ENCODE assay signal across 8 mouse cellular contexts in the genomic region with DNA sequence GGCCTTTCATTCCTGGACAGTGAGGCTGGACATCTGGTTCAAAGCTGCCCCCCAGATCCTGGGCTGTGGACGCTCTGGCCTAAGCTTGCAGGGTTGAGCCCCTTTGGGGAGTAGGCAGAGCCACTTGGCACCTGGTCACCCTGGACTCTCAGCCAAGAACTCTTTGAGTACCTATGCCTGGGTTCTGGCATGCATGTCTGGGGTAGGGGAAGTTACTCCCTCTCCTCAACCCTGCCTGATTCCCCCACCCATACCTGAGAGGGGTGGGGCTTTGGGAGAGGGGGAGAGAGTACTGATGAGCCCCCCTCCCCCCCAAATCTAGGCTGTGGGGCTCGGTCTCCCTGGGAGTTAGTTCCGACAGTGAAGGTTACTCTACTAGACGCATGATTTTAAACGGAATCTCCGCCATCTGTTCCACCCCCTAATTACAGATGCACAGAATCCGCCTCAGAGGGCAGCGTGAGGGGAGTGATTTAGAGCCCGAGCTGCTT. TPM values are rescaled to one million over a fixed set of nuclear protein-coding genes. Genes with fewer than 3 reads are reported as not detected.
DNase-seq lines count a peak whose midpoint lies in the region; ATAC-seq and TF ChIP-seq lines count a peak whose summit lies in the region.

No protein-coding gene starts in this region.

- peak overlapping the region; percentile 10; the same call in 1 of the 2 replicates for H3K4me2 ChIP-seq in lung, embryonic 14.5 days
- H3K4me2 ChIP-seq in forebrain, embryonic 16.5 days (ENCODE audit: low read length), result peak overlapping the region; percentile 48
- H3K4me2 ChIP-seq in stomach, embryonic 14.5 days (replicated peaks; ENCODE audit: low read depth, low read length), result 0 out of 2 replicates have a peak overlapping the region, but pooled peaks have one; percentile 1

- H3K27me3 ChIP-seq in lung, embryonic 14.5 days (ENCODE audit: insufficient read depth, low read length), result no peaks in the 10 kb centered on the region
- H3K27me3 ChIP-seq in forebrain, embryonic 16.5 days (replicated peaks; ENCODE audit: control insufficient read depth, insufficient read depth, low read length), result no peaks in the 10 kb centered on the region
- H3K27me3 ChIP-seq in stomach, embryonic 14.5 days (ENCODE audit: control insufficient read depth, insufficient read depth, low read length), result no peaks in the 10 kb centered on the region

- no peak for DNase-seq in lung, embryonic 14.5 days
- DNase-seq in lung, postnatal 25 days (ENCODE audit: low spot score), result no peak
- DNase-seq in kidney, postnatal 4 days, result peak; percentile 46 to 61
- DNase-seq in frontal cortex, postnatal 14 days (ENCODE audit: low spot score in 2 of 2), result no peak
- no peak for DNase-seq in frontal cortex, postnatal 10 days (ENCODE audit: low spot score in 2 of 2)
- no peak for DNase-seq in urinary bladder, postnatal 4 days (ENCODE audit: low spot score in 2 of 2)

- H3K9ac ChIP-seq in lung, embryonic 14.5 days, result peak overlapping the region; percentile 16; the same call in 1 of the 2 replicates
- no peak overlapping the region for H3K9ac ChIP-seq in forebrain, embryonic 16.5 days (replicated peaks; ENCODE audit: low read depth, low read length)
- no peak overlapping the region for H3K9ac ChIP-seq in stomach, embryonic 14.5 days (replicated peaks; ENCODE audit: low read depth, low read length)

- H3K9me3 ChIP-seq in lung, embryonic 14.5 days (ENCODE audit: low read depth, low read length), result no peaks in the 10 kb centered on the region
- H3K9me3 ChIP-seq in forebrain, embryonic 16.5 days (ENCODE audit: control insufficient read depth, low read length), result no peaks in the 10 kb centered on the region
- no peaks in the 10 kb centered on the region for H3K9me3 ChIP-seq in stomach, embryonic 14.5 days (ENCODE audit: control insufficient read depth, low read depth, low read length)

- WGBS in lung, embryonic 14.5 days, result 30% methylated on average over 9 of the region's 9 CpGs
- WGBS in forebrain, embryonic 16.5 days, result 5% methylated on average over 9 of the region's 9 CpGs
- 16% methylated on average over 9 of the region's 9 CpGs for WGBS in stomach, embryonic 14.5 days

- peaks cover 72% of the 10 kb centered on the region for H3K4me1 ChIP-seq in lung, embryonic 14.5 days (ENCODE audit: insufficient read depth)
- H3K4me1 ChIP-seq in forebrain, embryonic 16.5 days (replicated peaks; ENCODE audit: control insufficient read depth, insufficient read depth, low read length), result peaks cover 87% of the 10 kb centered on the region
- H3K4me1 ChIP-seq in stomach, embryonic 14.5 days (ENCODE audit: control insufficient read depth, insufficient read depth, low read length), result peaks cover 95% of the 10 kb centered on the region

- ATAC-seq in lung, embryonic 14.5 days (ENCODE audit: insufficient read depth), result no peak
- ATAC-seq in forebrain, embryonic 16.5 days, result peak; percentile 10; the same call in 1 of the 2 replicates
- no peak for ATAC-seq in stomach, embryonic 14.5 days (ENCODE audit: insufficient number of reproducible peaks, insufficient read depth, low FRiP score, low read depth)

- H3K27ac ChIP-seq in lung, embryonic 14.5 days (ENCODE audit: low read depth), result peak overlapping the region; percentile 25; the same call in 1 of the 2 replicates
- peak overlapping the region; percentile 65 for H3K27ac ChIP-seq in forebrain, embryonic 16.5 days (ENCODE audit: low read length)
- H3K27ac ChIP-seq in stomach, embryonic 14.5 days (ENCODE audit: low read length), result peak overlapping the region; percentile 48; the same call in 1 of the 2 replicates

- H3K4me3 ChIP-seq in lung, embryonic 14.5 days (ENCODE audit: low read depth, low read length), result no peak overlapping the region
- no peak overlapping the region for H3K4me3 ChIP-seq in forebrain, embryonic 16.5 days (replicated peaks; ENCODE audit: low read length)
- H3K4me3 ChIP-seq in stomach, embryonic 14.5 days (ENCODE audit: low read depth, low read length), result no peak overlapping the region

- no peak for TF ChIP-seq CTCF in lung, embryonic 14.5 days (IDR thresholded peaks at IDR 0.05; ENCODE audit: low read depth)

- H3K36me3 ChIP-seq in lung, embryonic 14.5 days (ENCODE audit: insufficient read depth), result peaks cover 22% of the 10 kb centered on the region; the same call in 1 of the 2 replicates
- H3K36me3 ChIP-seq in forebrain, embryonic 16.5 days (ENCODE audit: control insufficient read depth, insufficient read depth), result no peaks in the 10 kb centered on the region
- H3K36me3 ChIP-seq in stomach, embryonic 14.5 days (ENCODE audit: control insufficient read depth, insufficient read depth, low read length), result no peaks in the 10 kb centered on the region; the same call in 1 of the 2 replicates

RNA-seq across cellular contexts. Expression of gene Ahdc1, which starts 10.2 kb away (rescaled TPM):
- 10.2 and 10.5 TPM in 2 replicates for polyA plus RNA-seq in lung, embryonic 14.5 days (2014; fragmentation: Nextera tagmentation; extraction: Ambion mirVana)
- 13.0 and 13.7 TPM in 2 replicates for polyA plus RNA-seq in forebrain, embryonic 16.5 days (2015; fragmentation: Nextera tagmentation; extraction: Ambion mirVana)
- polyA plus RNA-seq in stomach, embryonic 14.5 days (2014; fragmentation: Nextera tagmentation; extraction: Ambion mirVana), result 10.3 and 10.7 TPM in 2 replicates

RNA-seq across cellular contexts. Expression of gene Fgr, which starts 47.3 kb away (rescaled TPM):
- 0.46 and 0.66 TPM in 2 replicates for polyA plus RNA-seq in lung, embryonic 14.5 days (2014; fragmentation: Nextera tagmentation; extraction: Ambion mirVana)
- not detected in 2 replicates for polyA plus RNA-seq in forebrain, embryonic 16.5 days (2015; fragmentation: Nextera tagmentation; extraction: Ambion mirVana)
- polyA plus RNA-seq in stomach, embryonic 14.5 days (2014; fragmentation: Nextera tagmentation; extraction: Ambion mirVana), result 0.13 and 0.19 TPM in 2 replicates

Comparison
In these comparisons a context has a peak if more than half of its experiments do, and no peak if none do; other contexts are left out.
1. DNase-seq: peak in kidney, postnatal 4 days (2 of 2); none in lung, embryonic 14.5 days (single experiment), lung, postnatal 25 days (single experiment), frontal cortex, postnatal 14 days (0 of 2), frontal cortex, postnatal 10 days (0 of 2) and urinary bladder, postnatal 4 days (0 of 2).
2. Peak in every context shown above with its lines, with median percentiles within 50 percentile points of each other: H3K27ac ChIP-seq and H3K4me2 ChIP-seq.